ENCODE assay signal across 10 mouse cellular contexts in genomic region chr2:4449860-4450480, GRCm38 (mm10).
A peak's percentile ranks its signal among the peaks of the same experiment; 100 is the strongest.
DNase-seq lines count a peak whose midpoint lies in the region; ATAC-seq lines count a peak whose summit lies in the region.
"Had no signal": no experiment of that assay in that cellular context is flagged by ENCODE, and none has a peak within 500 bp of the region (broad histone marks: within the 10 kb centered on the region; RNA-seq: fewer than 3 reads in every experiment).

No protein-coding gene starts in this region.

- DNase-seq in hindbrain, embryonic 14.5 days (ENCODE audit: low spot score), result no peak
- no peak for DNase-seq in limb, embryonic 11.5 days (ENCODE audit: low spot score)
- no peak for DNase-seq in limb, embryonic 10.5 days (ENCODE audit: low spot score)
- peak; percentile 74 for DNase-seq in embryonic facial prominence, embryonic 14.5 days (ENCODE audit: low spot score)
- no peak for DNase-seq in frontal cortex, postnatal 14 days (ENCODE audit: low spot score in 2 of 2)
- DNase-seq: cerebellum, postnatal 10 days had no signal

- no peak overlapping the region for H3K9ac ChIP-seq in hindbrain, embryonic 13.5 days
- no peak overlapping the region for H3K9ac ChIP-seq in hindbrain, embryonic 14.5 days
- H3K9ac ChIP-seq in limb, embryonic 11.5 days (ENCODE audit: low read length), result no peak overlapping the region
- no peak overlapping the region for H3K9ac ChIP-seq in embryonic facial prominence, embryonic 14.5 days (ENCODE audit: low read depth, low read length)
- no peak overlapping the region; the same call in 1 of the 2 replicates for H3K9ac ChIP-seq in limb, embryonic 12.5 days (replicated peaks)
- no peak overlapping the region for H3K9ac ChIP-seq in forebrain, embryonic 16.5 days (replicated peaks; ENCODE audit: low read depth, low read length)
- H3K9ac ChIP-seq: midbrain, embryonic 12.5 days had no signal

- H3K27ac ChIP-seq in hindbrain, embryonic 13.5 days, result peak overlapping the region; percentile 4; the same call in 1 of the 2 replicates
- H3K27ac ChIP-seq in hindbrain, embryonic 14.5 days, result no peak overlapping the region
- 0 out of 2 replicates have a peak overlapping the region, but pooled peaks have one; percentile 8 for H3K27ac ChIP-seq in limb, embryonic 11.5 days (replicated peaks; ENCODE audit: low read depth, low read length)
- H3K27ac ChIP-seq in limb, embryonic 10.5 days, result no peak overlapping the region
- no peak overlapping the region for H3K27ac ChIP-seq in embryonic facial prominence, embryonic 14.5 days (replicated peaks; ENCODE audit: low read depth, low read length)
- H3K27ac ChIP-seq in limb, embryonic 12.5 days, result peak overlapping the region; percentile 78
- no peak overlapping the region for H3K27ac ChIP-seq in forebrain, embryonic 16.5 days (ENCODE audit: low read length)
- H3K27ac ChIP-seq: midbrain, embryonic 12.5 days had no signal

- peaks cover 40% of the 10 kb centered on the region for H3K4me1 ChIP-seq in hindbrain, embryonic 13.5 days (replicated peaks)
- H3K4me1 ChIP-seq in hindbrain, embryonic 14.5 days (replicated peaks; ENCODE audit: control insufficient read depth, insufficient read depth, low read length), result peaks cover 26% of the 10 kb centered on the region
- peaks cover 9% of the 10 kb centered on the region for H3K4me1 ChIP-seq in limb, embryonic 11.5 days (ENCODE audit: control insufficient read depth, insufficient read depth, low read length)
- peaks cover 16% of the 10 kb centered on the region for H3K4me1 ChIP-seq in limb, embryonic 10.5 days
- peaks cover 24% of the 10 kb centered on the region for H3K4me1 ChIP-seq in embryonic facial prominence, embryonic 14.5 days (ENCODE audit: control insufficient read depth, insufficient read depth, low read length)
- peaks cover 50% of the 10 kb centered on the region for H3K4me1 ChIP-seq in limb, embryonic 12.5 days (replicated peaks)
- H3K4me1 ChIP-seq in forebrain, embryonic 16.5 days (replicated peaks; ENCODE audit: control insufficient read depth, insufficient read depth, low read length), result peaks cover 22% of the 10 kb centered on the region

- H3K27me3 ChIP-seq in hindbrain, embryonic 13.5 days, result no peaks in the 10 kb centered on the region
- no peaks in the 10 kb centered on the region for H3K27me3 ChIP-seq in hindbrain, embryonic 14.5 days (ENCODE audit: control insufficient read depth, insufficient read depth, low read length)
- no peaks in the 10 kb centered on the region for H3K27me3 ChIP-seq in limb, embryonic 11.5 days (ENCODE audit: control insufficient read depth, insufficient read depth, low read length)
- no peaks in the 10 kb centered on the region for H3K27me3 ChIP-seq in limb, embryonic 10.5 days (ENCODE audit: low read depth, poor library complexity, severe bottlenecking)
- no peaks in the 10 kb centered on the region for H3K27me3 ChIP-seq in embryonic facial prominence, embryonic 14.5 days (replicated peaks; ENCODE audit: control insufficient read depth, insufficient read depth, low read length)
- no peaks in the 10 kb centered on the region for H3K27me3 ChIP-seq in limb, embryonic 12.5 days
- H3K27me3 ChIP-seq in forebrain, embryonic 16.5 days (replicated peaks; ENCODE audit: control insufficient read depth, insufficient read depth, low read length), result no peaks in the 10 kb centered on the region
- H3K27me3 ChIP-seq: midbrain, embryonic 12.5 days had no signal

- no peak overlapping the region for H3K4me2 ChIP-seq in hindbrain, embryonic 13.5 days
- no peak overlapping the region for H3K4me2 ChIP-seq in hindbrain, embryonic 14.5 days (replicated peaks)
- no peak overlapping the region for H3K4me2 ChIP-seq in limb, embryonic 11.5 days (ENCODE audit: low read depth, severe bottlenecking)
- no peak overlapping the region for H3K4me2 ChIP-seq in embryonic facial prominence, embryonic 14.5 days (ENCODE audit: low read depth, low read length)
- H3K4me2 ChIP-seq in limb, embryonic 12.5 days, result no peak overlapping the region
- no peak overlapping the region for H3K4me2 ChIP-seq in forebrain, embryonic 16.5 days (ENCODE audit: low read length)
- H3K4me2 ChIP-seq: midbrain, embryonic 12.5 days had no signal

- WGBS in hindbrain, embryonic 13.5 days, result 72% methylated on average over 12 of the region's 12 CpGs
- 76% methylated on average over 12 of the region's 12 CpGs for WGBS in hindbrain, embryonic 14.5 days
- 83% methylated on average over 12 of the region's 12 CpGs for WGBS in limb, embryonic 11.5 days
- WGBS in limb, embryonic 10.5 days, result 90% methylated on average over 12 of the region's 12 CpGs
- WGBS in embryonic facial prominence, embryonic 14.5 days, result 60% methylated on average over 12 of the region's 12 CpGs
- 66% methylated on average over 12 of the region's 12 CpGs for WGBS in limb, embryonic 12.5 days
- WGBS in forebrain, embryonic 16.5 days, result 67% methylated on average over 12 of the region's 12 CpGs

- H3K9me3 ChIP-seq in hindbrain, embryonic 13.5 days, result no peaks in the 10 kb centered on the region
- no peaks in the 10 kb centered on the region for H3K9me3 ChIP-seq in hindbrain, embryonic 14.5 days (ENCODE audit: control insufficient read depth, low read length)
- no peaks in the 10 kb centered on the region for H3K9me3 ChIP-seq in limb, embryonic 11.5 days (ENCODE audit: control insufficient read depth, low read length)
- H3K9me3 ChIP-seq in limb, embryonic 10.5 days (replicated peaks), result no peaks in the 10 kb centered on the region
- H3K9me3 ChIP-seq in embryonic facial prominence, embryonic 14.5 days (ENCODE audit: control insufficient read depth, low read length), result no peaks in the 10 kb centered on the region
- no peaks in the 10 kb centered on the region for H3K9me3 ChIP-seq in limb, embryonic 12.5 days
- no peaks in the 10 kb centered on the region for H3K9me3 ChIP-seq in forebrain, embryonic 16.5 days (ENCODE audit: control insufficient read depth, low read length)
- H3K9me3 ChIP-seq: midbrain, embryonic 12.5 days had no signal

- H3K36me3 ChIP-seq in hindbrain, embryonic 13.5 days, result no peaks in the 10 kb centered on the region
- no peaks in the 10 kb centered on the region for H3K36me3 ChIP-seq in hindbrain, embryonic 14.5 days (replicated peaks; ENCODE audit: control insufficient read depth, insufficient read depth)
- H3K36me3 ChIP-seq in limb, embryonic 11.5 days (ENCODE audit: control insufficient read depth, insufficient read depth, low read length), result 0 out of 2 replicates have a peak, but pooled peaks cover 2% of the 10 kb centered on the region
- H3K36me3 ChIP-seq in limb, embryonic 10.5 days, result peaks cover 31% of the 10 kb centered on the region
- no peaks in the 10 kb centered on the region for H3K36me3 ChIP-seq in embryonic facial prominence, embryonic 14.5 days (ENCODE audit: control insufficient read depth, insufficient read depth, low read length)
- H3K36me3 ChIP-seq in limb, embryonic 12.5 days, result peaks cover 21% of the 10 kb centered on the region; the same call in 1 of the 2 replicates
- H3K36me3 ChIP-seq in forebrain, embryonic 16.5 days (ENCODE audit: control insufficient read depth, insufficient read depth), result no peaks in the 10 kb centered on the region

- ATAC-seq in hindbrain, embryonic 13.5 days (ENCODE audit: low FRiP score), result no peak
- ATAC-seq in hindbrain, embryonic 14.5 days (ENCODE audit: low FRiP score), result no peak
- no peak for ATAC-seq in limb, embryonic 11.5 days (ENCODE audit: insufficient number of reproducible peaks, low FRiP score, low TSS enrichment, low read depth)
- ATAC-seq in embryonic facial prominence, embryonic 14.5 days (ENCODE audit: low read depth), result no peak
- ATAC-seq in limb, embryonic 12.5 days (ENCODE audit: insufficient number of reproducible peaks, insufficient read depth, low FRiP score, low TSS enrichment, low read depth), result no peak
- no peak for ATAC-seq in forebrain, embryonic 16.5 days

- no peak overlapping the region for H3K4me3 ChIP-seq in hindbrain, embryonic 13.5 days
- no peak overlapping the region for H3K4me3 ChIP-seq in hindbrain, embryonic 14.5 days (replicated peaks; ENCODE audit: low read length)
- H3K4me3 ChIP-seq in limb, embryonic 11.5 days (ENCODE audit: low read depth, low read length), result no peak overlapping the region
- no peak overlapping the region for H3K4me3 ChIP-seq in limb, embryonic 10.5 days
- H3K4me3 ChIP-seq in embryonic facial prominence, embryonic 14.5 days (ENCODE audit: low read depth, low read length), result no peak overlapping the region
- no peak overlapping the region for H3K4me3 ChIP-seq in limb, embryonic 12.5 days (replicated peaks)
- no peak overlapping the region for H3K4me3 ChIP-seq in forebrain, embryonic 16.5 days (replicated peaks; ENCODE audit: low read length)
- H3K4me3 ChIP-seq: midbrain, embryonic 12.5 days had no signal

Comparison
In these comparisons a context has a peak if more than half of its experiments do, and no peak if none do; other contexts are left out.
1. H3K27ac ChIP-seq: peak in hindbrain, embryonic 13.5 days (single experiment), limb, embryonic 11.5 days (single experiment) and limb, embryonic 12.5 days (single experiment); none in hindbrain, embryonic 14.5 days (single experiment), limb, embryonic 10.5 days (single experiment), embryonic facial prominence, embryonic 14.5 days (single experiment) and forebrain, embryonic 16.5 days (single experiment).